Mouse (Mus musculus) retina, adult 2 months (tissue): ENCODE results near the gene Prkcq.

ENCODE experiments used
- DNase-seq: peaks from one replicate; pipeline ENCODE4 v3.0.0-alpha.2; 2012; ENCODE audit warnings: low read depth, low spot score

Prkcq gene

GRCm38 (mm10) chr2:11171754-11172501, at the start of gene Prkcq:
Gene Prkcq (plus strand): TSS chr2:11172108.
- DNase-seq: peak; percentile 3

- DNase-seq: no peak
Observed at GRCm38 (mm10) chr2:11130881-11131280, 41.0 kb upstream of the Prkcq start.

GRCm38 (mm10) chr2:11135718-11136117, 36.2 kb upstream of the Prkcq start:
- no peak for DNase-seq

- no peak for DNase-seq
Observed at GRCm38 (mm10) chr2:11138076-11138475, 33.8 kb upstream of the Prkcq start.

- no peak for DNase-seq
Observed at GRCm38 (mm10) chr2:11139518-11140152, 32.3 kb upstream of the Prkcq start.

GRCm38 (mm10) chr2:11140385-11140784, 31.5 kb upstream of the Prkcq start:
- no peak for DNase-seq

GRCm38 (mm10) chr2:11149091-11149490, 22.8 kb upstream of the Prkcq start:
- DNase-seq: no peak

GRCm38 (mm10) chr2:11150975-11151374, 20.9 kb upstream of the Prkcq start:
- DNase-seq: no peak

GRCm38 (mm10) chr2:11151655-11152323, 20.1 kb upstream of the Prkcq start:
- DNase-seq: no peak

GRCm38 (mm10) chr2:11159641-11160040, 12.3 kb upstream of the Prkcq start:
- DNase-seq: no peak

- no peak for DNase-seq
Observed at GRCm38 (mm10) chr2:11160696-11161095, 11.2 kb upstream of the Prkcq start.

GRCm38 (mm10) chr2:11161336-11161735, 10.6 kb upstream of the Prkcq start:
- DNase-seq: no peak

GRCm38 (mm10) chr2:11162701-11163100, 9.2 kb upstream of the Prkcq start:
- DNase-seq: no peak

- no peak for DNase-seq
Observed at GRCm38 (mm10) chr2:11164170-11164569, 7.7 kb upstream of the Prkcq start.

GRCm38 (mm10) chr2:11169721-11170335, 2.1 kb upstream of the Prkcq start:
- no peak for DNase-seq

- DNase-seq: no peak
Observed at GRCm38 (mm10) chr2:11172831-11173414, 1.0 kb downstream of the Prkcq start.

GRCm38 (mm10) chr2:11173521-11173920, 1.6 kb downstream of the Prkcq start:
- no peak for DNase-seq

- DNase-seq: no peak
Observed at GRCm38 (mm10) chr2:11174101-11174500, 2.2 kb downstream of the Prkcq start.

- no peak for DNase-seq
Observed at GRCm38 (mm10) chr2:11177880-11178279, 6.0 kb downstream of the Prkcq start.

- no peak for DNase-seq
Observed at GRCm38 (mm10) chr2:11181510-11181909, 9.6 kb downstream of the Prkcq start.

GRCm38 (mm10) chr2:11182096-11182495, 10.2 kb downstream of the Prkcq start:
- DNase-seq: no peak

- DNase-seq: no peak
Observed at GRCm38 (mm10) chr2:11183991-11184390, 12.1 kb downstream of the Prkcq start.
